In the genomic region with DNA sequence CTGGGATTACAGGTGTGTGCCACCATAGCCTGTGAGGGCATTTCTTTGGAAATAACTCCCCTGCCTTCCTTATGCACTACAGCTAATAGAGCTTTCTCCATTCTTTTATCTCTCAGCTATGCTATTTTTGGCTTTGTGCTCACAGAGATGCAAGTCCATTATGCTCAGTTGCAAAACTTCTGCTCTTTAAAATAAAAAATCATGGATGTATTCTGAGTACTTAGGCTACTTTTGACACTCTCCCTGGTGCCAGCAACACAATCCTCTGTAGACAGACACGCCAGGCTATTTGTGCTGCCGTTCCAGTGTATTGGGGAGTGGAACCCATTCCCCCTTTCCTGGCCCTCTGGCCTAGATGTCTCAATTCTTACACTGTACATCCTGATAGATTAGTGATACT, we compare ENCODE assay signal across 27 mouse cellular contexts.
DNase-seq lines count a peak whose midpoint lies in the region; ATAC-seq and TF ChIP-seq lines count a peak whose summit lies in the region.
"Had no signal": no experiment of that assay in that cellular context is flagged by ENCODE, and none has a peak within 500 bp of the region (broad histone marks: within the 10 kb centered on the region; RNA-seq: fewer than 3 reads in every experiment).

No protein-coding gene starts in this region.

- TF ChIP-seq CTCF in heart, postnatal 0 days (IDR thresholded peaks at IDR 0.05; ENCODE audit: low read depth): no peak

- 0 out of 2 replicates have a peak overlapping the region, but pooled peaks have one; percentile 57 for H3K27ac ChIP-seq in heart, embryonic 13.5 days (replicated peaks)
- H3K27ac ChIP-seq in heart, embryonic 10.5 days: no peak overlapping the region
- H3K27ac ChIP-seq in heart, postnatal 0 days (ENCODE audit: low read depth): no peak overlapping the region
- H3K27ac ChIP-seq: embryonic facial prominence, embryonic 10.5 days; embryonic facial prominence, embryonic 13.5 days; forebrain, embryonic 12.5 days; forebrain, embryonic 15.5 days; gastrocnemius, adult 2 months; hindbrain, embryonic 10.5 days; hindbrain, embryonic 13.5 days; intestine, embryonic 15.5 days had no signal

- H3K4me3 ChIP-seq in heart, embryonic 13.5 days: no peak overlapping the region
- H3K4me3 ChIP-seq in heart, embryonic 10.5 days: no peak overlapping the region
- H3K4me3 ChIP-seq in heart, postnatal 0 days (ENCODE audit: low read depth, low read length): no peak overlapping the region
- H3K4me3 ChIP-seq: embryonic facial prominence, embryonic 10.5 days; embryonic facial prominence, embryonic 13.5 days; erythroblast, embryonic 14.5 days; forebrain, embryonic 12.5 days; forebrain, embryonic 15.5 days; gastrocnemius, adult 2 months; hindbrain, embryonic 10.5 days; hindbrain, embryonic 13.5 days; intestine, embryonic 15.5 days had no signal

- WGBS in heart, embryonic 13.5 days: 69% methylated on average over 2 of the region's 2 CpGs
- 81% methylated on average over 2 of the region's 2 CpGs for WGBS in heart, embryonic 10.5 days
- 41% methylated on average over 2 of the region's 2 CpGs for WGBS in heart, postnatal 0 days

- H3K9me3 ChIP-seq in heart, embryonic 13.5 days: peaks cover 5% of the 10 kb centered on the region; the same call in 1 of the 2 replicates
- H3K9me3 ChIP-seq in heart, embryonic 10.5 days: no peaks in the 10 kb centered on the region
- no peaks in the 10 kb centered on the region for H3K9me3 ChIP-seq in heart, postnatal 0 days (replicated peaks; ENCODE audit: control insufficient read depth, low read length)
- H3K9me3 ChIP-seq: embryonic facial prominence, embryonic 13.5 days; forebrain, embryonic 15.5 days; hindbrain, embryonic 10.5 days; intestine, embryonic 15.5 days had no signal

- no peak overlapping the region for H3K9ac ChIP-seq in heart, embryonic 13.5 days
- H3K9ac ChIP-seq in heart, postnatal 0 days (replicated peaks; ENCODE audit: low read depth, low read length): no peak overlapping the region
- H3K9ac ChIP-seq: embryonic facial prominence, embryonic 13.5 days; forebrain, embryonic 12.5 days; forebrain, embryonic 15.5 days; hindbrain, embryonic 13.5 days; intestine, embryonic 15.5 days had no signal

- no peak for ATAC-seq in heart, embryonic 13.5 days (ENCODE audit: extremely low read depth, insufficient number of reproducible peaks, low FRiP score, low TSS enrichment)
- ATAC-seq in heart, postnatal 0 days (ENCODE audit: insufficient read depth, low read depth): no peak
- ATAC-seq: CD4-positive, CD25-positive, alpha-beta regulatory T cell, adult 4 months; forebrain, embryonic 15.5 days; hindbrain, embryonic 16.5 days; intestine, embryonic 15.5 days had no signal

- no peaks in the 10 kb centered on the region for H3K27me3 ChIP-seq in heart, embryonic 13.5 days (replicated peaks)
- H3K27me3 ChIP-seq in heart, embryonic 10.5 days (ENCODE audit: insufficient read depth, poor library complexity, severe bottlenecking): no peaks in the 10 kb centered on the region
- no peaks in the 10 kb centered on the region for H3K27me3 ChIP-seq in heart, postnatal 0 days (ENCODE audit: control insufficient read depth, insufficient read depth, low read length)
- H3K27me3 ChIP-seq: embryonic facial prominence, embryonic 13.5 days; forebrain, embryonic 12.5 days; forebrain, embryonic 15.5 days; hindbrain, embryonic 13.5 days; intestine, embryonic 15.5 days had no signal

- peaks cover 62% of the 10 kb centered on the region for H3K4me1 ChIP-seq in heart, embryonic 13.5 days
- H3K4me1 ChIP-seq in heart, embryonic 10.5 days: peaks cover 43% of the 10 kb centered on the region
- H3K4me1 ChIP-seq in heart, postnatal 0 days (ENCODE audit: control insufficient read depth, insufficient read depth): peaks cover 44% of the 10 kb centered on the region
- H3K4me1 ChIP-seq: embryonic facial prominence, embryonic 13.5 days; intestine, embryonic 15.5 days had no signal

- no peak for TF ChIP-seq EP300 in heart, postnatal 0 days (IDR thresholded peaks at IDR 0.05; ENCODE audit: low read depth)

- H3K36me3 ChIP-seq in heart, embryonic 13.5 days: no peaks in the 10 kb centered on the region
- no peaks in the 10 kb centered on the region for H3K36me3 ChIP-seq in heart, embryonic 10.5 days
- no peaks in the 10 kb centered on the region for H3K36me3 ChIP-seq in heart, postnatal 0 days (replicated peaks; ENCODE audit: control insufficient read depth, insufficient read depth, low read length)
- H3K36me3 ChIP-seq: embryonic facial prominence, embryonic 10.5 days; embryonic facial prominence, embryonic 13.5 days; forebrain, embryonic 12.5 days; forebrain, embryonic 15.5 days; hindbrain, embryonic 10.5 days; hindbrain, embryonic 13.5 days; intestine, embryonic 15.5 days had no signal

- DNase-seq in heart, embryonic 10.5 days (ENCODE audit: low spot score): no peak
- DNase-seq in heart, postnatal 0 days (ENCODE audit: low spot score): peak; percentile 37
- no peak for DNase-seq in heart, adult 18-20 months
- peak; percentile 55 for DNase-seq in brain, adult 2 months (ENCODE audit: low read depth, low spot score)
- peak; percentile 51 for DNase-seq in telencephalon, adult 2 months (ENCODE audit: low read depth, low spot score)
- DNase-seq: adrenal gland, adult 2 months; adrenal gland, postnatal 14 days; cerebellum, adult 11-12 months; cerebellum, adult 8-10 months; cerebellum, postnatal 10 days; cerebellum, postnatal 36 days; embryo, embryonic 11 days; gastrocnemius, adult 2 months; gastrocnemius, postnatal 14 days; heart, adult 11 months; kidney, adult 11 months had no signal

- H3K4me2 ChIP-seq in heart, embryonic 13.5 days: no peak overlapping the region
- H3K4me2 ChIP-seq in heart, postnatal 0 days (ENCODE audit: low read depth, low read length): no peak overlapping the region
- H3K4me2 ChIP-seq: embryonic facial prominence, embryonic 13.5 days; forebrain, embryonic 12.5 days; forebrain, embryonic 15.5 days; hindbrain, embryonic 13.5 days; intestine, embryonic 15.5 days had no signal

Comparison
In these comparisons a context has a peak if more than half of its experiments do, and no peak if none do; other contexts are left out.
1. DNase-seq: peak in heart, postnatal 0 days (single experiment), brain, adult 2 months (single experiment) and telencephalon, adult 2 months (single experiment); none in heart, embryonic 10.5 days (single experiment) and heart, adult 18-20 months (0 of 2).